Mouse (Mus musculus): ENCODE data around the gene Kcnc4. TPM values are rescaled to one million over a fixed set of nuclear protein-coding genes. Genes with fewer than 3 reads are reported as not detected.

Kcnc4 gene
- polyA plus RNA-seq, 1 experiment from 2014 or later, result 0.08 TPM

DNA sequence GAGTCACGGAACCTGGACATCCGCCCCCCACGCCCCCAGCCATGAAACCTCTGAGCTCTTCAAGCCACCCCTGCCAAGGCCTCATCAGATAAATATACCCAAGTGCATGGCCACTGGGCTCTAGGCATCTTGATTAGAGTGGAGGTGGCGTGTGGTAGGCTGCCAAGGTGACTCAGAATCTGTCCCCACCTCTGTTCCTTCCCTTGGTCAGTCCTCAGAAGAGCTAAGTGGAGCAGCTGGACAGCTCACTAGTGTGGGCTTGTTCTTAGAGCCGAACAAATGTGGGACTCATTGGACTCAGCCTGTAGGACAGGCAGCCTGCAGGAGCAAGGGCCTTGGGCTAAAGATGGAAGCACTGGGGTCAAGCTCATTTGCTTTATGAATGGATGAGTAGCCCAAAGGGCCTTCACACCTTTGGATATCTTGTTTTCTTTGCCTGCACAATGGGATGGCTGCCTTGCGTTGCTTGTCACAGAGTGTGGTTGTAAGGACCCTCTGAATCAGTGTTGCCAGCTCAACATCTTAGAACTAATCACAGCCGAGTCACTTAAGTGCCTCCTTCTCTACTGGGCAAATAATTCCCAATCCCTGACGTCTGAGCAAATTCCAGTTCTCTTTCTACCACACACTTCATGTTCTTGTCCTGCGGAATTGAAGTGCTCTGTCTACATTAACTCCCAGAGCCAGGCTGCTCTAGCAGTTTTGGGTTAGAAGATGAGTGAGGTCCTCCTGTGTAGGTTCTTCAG lies 42.6 kb downstream of the Kcnc4 start:
- no peaks in the 10 kb centered on the region for H3K36me3 ChIP-seq (ENCODE audit: control insufficient read depth, insufficient read depth)
- H3K9me3 ChIP-seq (replicated peaks; ENCODE audit: control insufficient read depth, low read length), result no peaks in the 10 kb centered on the region
- no peak overlapping the region for H3K4me3 ChIP-seq (ENCODE audit: low read length)
- no peak overlapping the region for H3K27ac ChIP-seq (ENCODE audit: low read length)
- peaks cover 5% of the 10 kb centered on the region for H3K4me1 ChIP-seq (ENCODE audit: control insufficient read depth, insufficient read depth, low read length)
- no peak overlapping the region for H3K4me2 ChIP-seq (ENCODE audit: low read depth, low read length)
- ATAC-seq (replicated peaks; ENCODE audit: extremely low read depth, insufficient read depth, low FRiP score), result no peak
- 70% methylated on average over 9 of the region's 9 CpGs for WGBS
- no peak overlapping the region for H3K9ac ChIP-seq (ENCODE audit: low read length)
- no peaks in the 10 kb centered on the region for H3K27me3 ChIP-seq (ENCODE audit: control insufficient read depth, insufficient read depth, low read length)

DNA sequence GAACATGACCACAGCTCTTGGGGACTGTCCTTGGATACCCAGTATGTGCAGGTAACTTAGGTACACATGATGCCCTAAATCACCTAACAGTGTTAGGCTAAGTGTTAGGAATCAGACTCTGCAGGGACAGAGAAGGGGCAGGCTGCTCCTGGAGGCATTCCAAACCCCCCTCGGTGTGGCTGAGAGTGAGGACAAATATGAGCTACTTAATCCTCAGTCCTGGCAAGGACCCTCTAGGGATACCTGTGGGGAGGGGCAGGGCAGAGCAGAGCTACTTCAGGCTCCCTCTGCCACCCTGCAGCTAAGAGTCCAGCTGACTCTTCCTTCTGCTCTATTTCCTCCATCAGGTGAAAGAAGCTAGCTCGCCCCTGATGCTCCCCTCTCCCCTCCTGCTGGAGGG lies 46.3 kb downstream of the Kcnc4 start:
- Histone ChIP-seq H3K4me2 (ENCODE audit: low read depth, low read length) (no peak overlapping the region), H3K27me3 (ENCODE audit: control insufficient read depth, insufficient read depth, low read length) (no peaks in the 10 kb centered on the region), H3K9me3 (replicated peaks; ENCODE audit: control insufficient read depth, low read length) (no peaks in the 10 kb centered on the region), H3K27ac (ENCODE audit: low read length) (no peak overlapping the region), H3K9ac (ENCODE audit: low read length) (no peak overlapping the region), H3K36me3 (ENCODE audit: control insufficient read depth, insufficient read depth) (no peaks in the 10 kb centered on the region), H3K4me1 (ENCODE audit: control insufficient read depth, insufficient read depth, low read length) (peaks cover 8% of the 10 kb centered on the region), H3K4me3 (ENCODE audit: low read length) (no peak overlapping the region)
- ATAC-seq (replicated peaks; ENCODE audit: extremely low read depth, insufficient read depth, low FRiP score), result no peak
- 35% methylated on average over 2 of the region's 2 CpGs for WGBS

DNA sequence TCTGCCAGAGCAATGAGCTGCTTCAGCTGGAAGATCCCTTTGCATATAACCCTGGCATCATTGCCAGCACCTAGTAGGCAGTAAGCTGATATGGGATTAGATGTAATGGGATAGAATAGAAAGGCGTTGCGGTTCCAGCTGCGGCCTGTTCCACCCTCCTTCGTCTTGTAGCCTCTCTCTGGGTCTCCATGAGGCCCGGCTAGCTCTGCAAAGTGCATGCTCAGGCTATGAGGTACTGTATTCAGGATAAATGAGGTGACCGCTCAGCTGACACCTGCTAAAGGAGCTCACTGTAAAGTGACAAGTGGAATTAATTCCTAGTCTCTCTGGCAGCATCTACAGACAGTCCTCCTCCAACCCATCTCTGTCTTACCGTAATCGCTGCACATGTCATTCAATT lies 46.8 kb downstream of the Kcnc4 start:
- Histone ChIP-seq H3K4me2 (ENCODE audit: low read depth, low read length) (no peak overlapping the region), H3K36me3 (ENCODE audit: control insufficient read depth, insufficient read depth) (no peaks in the 10 kb centered on the region), H3K9ac (ENCODE audit: low read length) (no peak overlapping the region), H3K4me3 (ENCODE audit: low read length) (no peak overlapping the region), H3K27me3 (ENCODE audit: control insufficient read depth, insufficient read depth, low read length) (no peaks in the 10 kb centered on the region), H3K9me3 (replicated peaks; ENCODE audit: control insufficient read depth, low read length) (no peaks in the 10 kb centered on the region), H3K4me1 (ENCODE audit: control insufficient read depth, insufficient read depth, low read length) (peaks cover 8% of the 10 kb centered on the region), H3K27ac (ENCODE audit: low read length) (no peak overlapping the region)
- no peak for ATAC-seq (replicated peaks; ENCODE audit: extremely low read depth, insufficient read depth, low FRiP score)
- 83% methylated on average over 8 of the region's 8 CpGs for WGBS

DNA sequence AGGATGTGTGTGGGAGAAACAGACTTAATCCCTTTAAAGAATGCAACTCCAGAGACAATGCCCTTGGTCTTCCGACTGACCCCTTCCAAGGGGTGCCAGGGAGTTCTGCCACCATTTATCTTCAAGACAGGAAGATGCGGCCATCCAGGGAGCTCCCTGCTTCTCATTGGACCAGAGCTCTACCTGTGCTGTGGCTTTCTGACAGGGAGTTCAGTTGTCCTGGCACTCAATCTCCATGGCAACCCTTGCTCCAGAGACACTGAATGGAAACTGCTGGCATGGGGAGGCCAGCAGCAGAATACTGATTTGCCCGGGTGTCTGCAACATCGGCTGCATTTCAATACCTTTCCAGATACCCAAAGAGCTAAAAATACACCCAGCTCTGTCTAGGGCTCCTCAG lies 47.7 kb downstream of the Kcnc4 start:
- no peak overlapping the region for H3K9ac ChIP-seq (ENCODE audit: low read length)
- ATAC-seq (replicated peaks; ENCODE audit: extremely low read depth, insufficient read depth, low FRiP score), result 0 out of 2 replicates have a peak, but pooled peaks have one; percentile 18
- no peak overlapping the region for H3K27ac ChIP-seq (ENCODE audit: low read length)
- no peak overlapping the region for H3K4me3 ChIP-seq (ENCODE audit: low read length)
- no peaks in the 10 kb centered on the region for H3K27me3 ChIP-seq (ENCODE audit: control insufficient read depth, insufficient read depth, low read length)
- H3K9me3 ChIP-seq (replicated peaks; ENCODE audit: control insufficient read depth, low read length), result no peaks in the 10 kb centered on the region
- 31% methylated on average over 4 of the region's 4 CpGs for WGBS
- H3K4me2 ChIP-seq (ENCODE audit: low read depth, low read length), result no peak overlapping the region
- peaks cover 8% of the 10 kb centered on the region for H3K4me1 ChIP-seq (ENCODE audit: control insufficient read depth, insufficient read depth, low read length)
- no peaks in the 10 kb centered on the region for H3K36me3 ChIP-seq (ENCODE audit: control insufficient read depth, insufficient read depth)

DNA sequence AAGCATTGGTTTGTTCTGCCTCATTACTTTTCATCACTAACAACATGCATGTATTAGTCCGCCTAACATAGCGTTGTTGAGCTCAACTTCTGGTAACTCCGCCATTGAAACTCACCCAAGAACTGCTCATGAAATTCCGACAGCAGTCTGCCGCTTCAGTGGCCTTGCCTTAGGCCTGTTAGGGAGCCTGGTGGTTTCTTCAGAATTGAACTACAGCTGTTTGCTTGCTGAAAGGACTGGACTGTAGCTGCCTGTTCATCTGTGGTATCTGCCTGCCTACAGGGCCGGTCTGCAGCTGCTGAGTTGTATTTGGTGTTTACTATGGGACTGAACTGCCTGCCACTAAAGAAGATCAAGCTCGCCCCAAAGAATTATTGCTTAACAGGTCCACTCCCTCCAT lies 58.0 kb downstream of the Kcnc4 start:
- H3K4me1 ChIP-seq (ENCODE audit: control insufficient read depth, insufficient read depth, low read length), result no peaks in the 10 kb centered on the region

DNA sequence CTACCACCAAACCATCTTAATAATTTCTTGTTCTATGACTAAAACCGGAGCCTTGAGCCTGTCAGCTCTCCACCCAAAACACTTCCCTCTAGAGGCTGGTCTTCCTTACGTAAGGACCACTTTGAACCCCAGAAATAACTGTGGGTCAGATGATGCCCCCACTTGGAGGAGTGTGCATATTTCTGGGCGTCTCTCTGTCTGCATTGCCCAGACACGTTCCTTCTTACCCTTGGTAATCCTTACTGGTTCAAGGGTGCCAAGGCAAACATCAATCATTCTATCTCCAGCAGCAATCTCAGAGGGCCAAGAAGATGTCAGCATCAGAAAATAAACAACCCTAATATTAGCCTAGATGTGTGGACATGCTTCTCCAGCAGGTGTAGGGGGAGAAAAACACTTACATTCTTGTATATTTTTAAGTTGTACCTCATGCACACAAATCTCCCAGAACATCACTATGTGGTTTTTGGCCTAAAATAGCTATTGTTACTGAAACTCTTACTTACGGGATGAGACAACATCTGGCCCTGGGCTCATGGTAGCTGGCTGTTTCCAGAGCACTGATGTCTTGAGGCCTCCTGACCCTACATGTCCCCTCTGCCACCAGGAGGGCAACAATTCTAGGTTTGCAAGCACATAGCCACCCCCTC lies 59.2 kb downstream of the Kcnc4 start:
- Histone ChIP-seq H3K9me3 (replicated peaks; ENCODE audit: control insufficient read depth, low read length) (no peaks in the 10 kb centered on the region), H3K36me3 (ENCODE audit: control insufficient read depth, insufficient read depth) (no peaks in the 10 kb centered on the region), H3K4me2 (ENCODE audit: low read depth, low read length) (no peak overlapping the region), H3K9ac (ENCODE audit: low read length) (no peak overlapping the region), H3K4me1 (ENCODE audit: control insufficient read depth, insufficient read depth, low read length) (no peaks in the 10 kb centered on the region), H3K4me3 (ENCODE audit: low read length) (no peak overlapping the region), H3K27me3 (ENCODE audit: control insufficient read depth, insufficient read depth, low read length) (no peaks in the 10 kb centered on the region), H3K27ac (ENCODE audit: low read length) (no peak overlapping the region)
- no peak for ATAC-seq (replicated peaks; ENCODE audit: extremely low read depth, insufficient read depth, low FRiP score)
- WGBS, result 71% methylated on average over 5 of the region's 5 CpGs

More for the DNA sequence above, 58.0 kb downstream of the Kcnc4 start:
- no peak overlapping the region for H3K4me2 ChIP-seq (ENCODE audit: low read depth, low read length)
- WGBS, result 88% methylated on average over 7 of the region's 7 CpGs
- H3K4me3 ChIP-seq (ENCODE audit: low read length), result no peak overlapping the region
- ATAC-seq (replicated peaks; ENCODE audit: extremely low read depth, insufficient read depth, low FRiP score), result no peak
- no peaks in the 10 kb centered on the region for H3K27me3 ChIP-seq (ENCODE audit: control insufficient read depth, insufficient read depth, low read length)
- no peaks in the 10 kb centered on the region for H3K9me3 ChIP-seq (replicated peaks; ENCODE audit: control insufficient read depth, low read length)
- H3K27ac ChIP-seq (ENCODE audit: low read length), result no peak overlapping the region
- H3K9ac ChIP-seq (ENCODE audit: low read length), result no peak overlapping the region
- H3K36me3 ChIP-seq (ENCODE audit: control insufficient read depth, insufficient read depth), result no peaks in the 10 kb centered on the region

DNA sequence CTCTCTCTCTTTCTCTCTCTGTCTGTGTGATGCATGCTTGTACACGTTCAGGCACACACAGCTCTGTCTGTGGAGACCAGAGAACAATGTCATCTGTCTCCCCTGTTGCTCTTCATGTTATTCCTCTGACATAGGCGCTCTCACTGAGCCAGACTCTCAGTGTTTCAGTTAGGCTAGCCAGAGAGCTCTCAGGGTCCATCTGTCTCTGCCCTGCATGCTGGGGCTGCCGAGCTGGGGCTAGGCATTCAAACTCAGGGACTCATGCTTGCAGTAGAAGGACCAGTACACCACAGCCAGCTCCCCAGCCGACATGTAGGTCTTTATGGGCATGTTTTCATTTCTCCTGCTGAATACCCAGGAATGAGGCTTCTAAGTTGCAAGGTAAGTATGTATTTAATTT lies 68.2 kb downstream of the Kcnc4 start:
- no peaks in the 10 kb centered on the region for H3K36me3 ChIP-seq (ENCODE audit: control insufficient read depth, insufficient read depth)
- no peak overlapping the region for H3K27ac ChIP-seq (ENCODE audit: low read length)
- no peak overlapping the region for H3K4me3 ChIP-seq (ENCODE audit: low read length)
- no peak for ATAC-seq (replicated peaks; ENCODE audit: extremely low read depth, insufficient read depth, low FRiP score)
- H3K9ac ChIP-seq (ENCODE audit: low read length), result no peak overlapping the region
- H3K4me1 ChIP-seq (ENCODE audit: control insufficient read depth, insufficient read depth, low read length), result no peaks in the 10 kb centered on the region; the same call in 1 of the 2 replicates
- no peaks in the 10 kb centered on the region for H3K27me3 ChIP-seq (ENCODE audit: control insufficient read depth, insufficient read depth, low read length)
- no peak overlapping the region for H3K4me2 ChIP-seq (ENCODE audit: low read depth, low read length)
- WGBS, result 44% methylated on average over 4 of the region's 4 CpGs
- no peaks in the 10 kb centered on the region for H3K9me3 ChIP-seq (replicated peaks; ENCODE audit: control insufficient read depth, low read length)

Other genes with a start within 250 kb of the Kcnc4 start
- gene Cym, start 237.8 kb downstream of the Kcnc4 start, polyA plus RNA-seq (2015; fragmentation: Nextera tagmentation; extraction: Ambion mirVana), result 2.2 and 2.7 TPM in 2 replicates
- gene A630076J17Rik, start 228.9 kb downstream of the Kcnc4 start, polyA plus RNA-seq (2015; fragmentation: Nextera tagmentation; extraction: Ambion mirVana), result 0.24 and 0.26 TPM in 2 replicates
- not detected in 2 replicates for gene Prok1, start 219.8 kb downstream of the Kcnc4 start, polyA plus RNA-seq (2015; fragmentation: Nextera tagmentation; extraction: Ambion mirVana)
- 169 and 172 TPM in 2 replicates for gene Lamtor5, start 180.7 kb downstream of the Kcnc4 start, polyA plus RNA-seq (2015; fragmentation: Nextera tagmentation; extraction: Ambion mirVana)
- 1.0 and 1.2 TPM in 2 replicates for gene Slc16a4, start 168.3 kb downstream of the Kcnc4 start, polyA plus RNA-seq (2015; fragmentation: Nextera tagmentation; extraction: Ambion mirVana)
- gene Rbm15, start 125.9 kb downstream of the Kcnc4 start, polyA plus RNA-seq (2015; fragmentation: Nextera tagmentation; extraction: Ambion mirVana), result 10.5 and 10.8 TPM in 2 replicates
- gene Slc6a17, start 58.5 kb upstream of the Kcnc4 start, polyA plus RNA-seq (2015; fragmentation: Nextera tagmentation; extraction: Ambion mirVana), result 4.6 and 5.7 TPM in 2 replicates
- gene Ubl4b, start 95.5 kb upstream of the Kcnc4 start, polyA plus RNA-seq (2015; fragmentation: Nextera tagmentation; extraction: Ambion mirVana), result 0.11 TPM in 1 of 2 replicates, not detected in the other
- gene Alx3, start 135.5 kb upstream of the Kcnc4 start, polyA plus RNA-seq (2015; fragmentation: Nextera tagmentation; extraction: Ambion mirVana), result 0.10 and 0.26 TPM in 2 replicates
- gene Gm10961, start 171.8 kb upstream of the Kcnc4 start, polyA plus RNA-seq (2015; fragmentation: Nextera tagmentation; extraction: Ambion mirVana), result not detected in 2 replicates
- 32.2 and 36.5 TPM in 2 replicates for gene Strip1, start 172.1 kb upstream of the Kcnc4 start, polyA plus RNA-seq (2015; fragmentation: Nextera tagmentation; extraction: Ambion mirVana)
- 51.9 and 53.2 TPM in 2 replicates for gene Ahcyl1, start 237.0 kb upstream of the Kcnc4 start, polyA plus RNA-seq (2015; fragmentation: Nextera tagmentation; extraction: Ambion mirVana)

All from heart, embryonic 16.5 days (tissue).